Mouse (Mus musculus): ENCODE results near the gene Yju2. TPM values are rescaled to one million over a fixed set of nuclear protein-coding genes. Genes with fewer than 3 reads are reported as not detected.

Gene Yju2
- total and polyA plus RNA-seq, 2 experiments = 3.4 to 3.6 TPM

DNA sequence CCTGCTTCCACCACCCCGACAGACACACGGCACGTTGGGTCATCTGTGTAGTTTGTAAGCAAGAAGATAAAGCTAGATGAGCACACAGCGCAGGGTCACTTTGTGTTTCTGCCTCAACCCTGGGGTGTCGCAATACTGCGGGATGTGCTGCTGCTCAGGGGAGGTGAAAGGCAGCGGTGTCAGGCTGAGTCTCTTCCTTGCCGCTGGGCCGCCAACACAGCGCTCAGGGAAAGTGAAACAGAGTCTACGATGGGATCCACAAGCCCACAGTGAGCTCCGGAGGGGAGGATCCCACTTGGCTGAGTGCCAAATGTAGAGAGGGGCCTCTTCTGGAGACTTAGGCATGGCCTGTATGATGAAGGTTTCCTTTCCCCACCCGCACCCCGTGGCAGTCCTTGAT is 4.3 kb downstream of the Yju2 start:
- H3K79me2 ChIP-seq (ENCODE audit: control insufficient read depth, insufficient read depth, low read length) = no peaks in the 10 kb centered on the region
- H3K4me3 ChIP-seq (ENCODE audit: insufficient read depth, low read depth, low read length) = no peak overlapping the region
- TF ChIP-seq POLR2A (IDR thresholded peaks at IDR 0.05; ENCODE audit: extremely low read depth, insufficient read depth, low read length) = no peak
- TF ChIP-seq CTCF (IDR thresholded peaks at IDR 0.05; ENCODE audit: low read depth, low read length) = no peak
- no peak overlapping the region for H3K9ac ChIP-seq (ENCODE audit: low read depth, low read length)
- no peaks in the 10 kb centered on the region for H3K27me3 ChIP-seq (ENCODE audit: control insufficient read depth, insufficient read depth, low read length)
- no peaks in the 10 kb centered on the region for H3K36me3 ChIP-seq (ENCODE audit: control insufficient read depth, insufficient read depth, low read length)
- H3K27ac ChIP-seq (replicated peaks; ENCODE audit: insufficient read depth, low read depth, low read length) = peak overlapping the region; percentile 12
- peaks cover 9% of the 10 kb centered on the region for H3K4me1 ChIP-seq (ENCODE audit: control insufficient read depth, insufficient read depth, low read length)
- WGBS = 26% methylated on average over 14 of the region's 14 CpGs
- peak; percentile 79 for DNase-seq (ENCODE audit: extremely low read depth, low read depth, low spot score)

DNA sequence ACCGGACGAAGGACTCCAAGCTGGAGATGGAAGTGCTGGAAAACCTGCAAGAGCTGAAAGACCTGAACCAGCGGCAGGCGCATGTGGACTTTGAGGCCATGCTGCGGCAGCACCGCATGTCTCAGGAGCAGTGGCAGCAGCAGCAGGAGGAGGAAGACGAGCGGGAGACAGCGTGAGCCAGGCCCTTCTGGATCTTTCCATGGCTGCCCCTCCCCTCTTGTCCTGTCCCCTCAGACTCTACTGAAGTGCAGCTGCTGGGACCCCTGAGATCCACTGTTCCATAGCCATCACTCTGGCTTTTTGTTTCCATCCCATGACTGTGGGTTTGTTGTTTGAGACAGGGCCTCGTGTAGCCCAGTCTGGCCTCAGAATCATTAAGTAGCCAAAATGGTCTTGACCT is 5.6 kb downstream of the Yju2 start:
- no peak overlapping the region for H3K27ac ChIP-seq (replicated peaks; ENCODE audit: insufficient read depth, low read depth, low read length)
- no peaks in the 10 kb centered on the region for H3K36me3 ChIP-seq (ENCODE audit: control insufficient read depth, insufficient read depth, low read length)
- WGBS = 95% methylated on average over 10 of the region's 10 CpGs
- H3K27me3 ChIP-seq (ENCODE audit: control insufficient read depth, insufficient read depth, low read length) = no peaks in the 10 kb centered on the region
- H3K4me3 ChIP-seq (ENCODE audit: insufficient read depth, low read depth, low read length) = no peak overlapping the region
- TF ChIP-seq CTCF (IDR thresholded peaks at IDR 0.05; ENCODE audit: low read depth, low read length) = no peak
- no peak for TF ChIP-seq POLR2A (IDR thresholded peaks at IDR 0.05; ENCODE audit: extremely low read depth, insufficient read depth, low read length)
- H3K9ac ChIP-seq (ENCODE audit: low read depth, low read length) = no peak overlapping the region
- DNase-seq (ENCODE audit: extremely low read depth, low read depth, low spot score) = no peak
- H3K4me1 ChIP-seq (ENCODE audit: control insufficient read depth, insufficient read depth, low read length) = peaks cover 6% of the 10 kb centered on the region; the same call in 1 of the 2 replicates
- no peaks in the 10 kb centered on the region for H3K79me2 ChIP-seq (ENCODE audit: control insufficient read depth, insufficient read depth, low read length)

DNA sequence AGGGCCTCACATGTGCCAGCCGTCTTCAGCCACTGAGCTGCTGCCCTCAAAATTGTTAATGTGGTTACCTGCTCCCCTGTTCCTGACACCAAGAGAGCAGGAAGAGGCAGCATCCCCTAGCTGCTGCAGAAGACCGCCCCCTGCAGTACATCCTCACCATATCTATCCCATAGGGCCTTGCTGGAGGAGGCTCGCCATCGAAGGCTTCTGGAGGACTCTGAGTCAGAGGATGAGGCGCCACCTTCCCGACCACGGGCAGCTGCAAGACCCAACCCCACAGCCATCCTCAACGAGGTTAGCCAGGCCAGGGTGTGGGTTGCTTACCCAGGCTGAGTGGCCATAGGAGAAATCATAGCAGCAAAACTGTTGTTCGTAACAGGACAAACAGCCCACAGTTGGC is 6.1 kb downstream of the Yju2 start:
- H3K4me3 ChIP-seq (ENCODE audit: insufficient read depth, low read depth, low read length) = no peak overlapping the region
- H3K36me3 ChIP-seq (ENCODE audit: control insufficient read depth, insufficient read depth, low read length) = no peaks in the 10 kb centered on the region
- TF ChIP-seq POLR2A (IDR thresholded peaks at IDR 0.05; ENCODE audit: extremely low read depth, insufficient read depth, low read length) (no peak), CTCF (IDR thresholded peaks at IDR 0.05; ENCODE audit: low read depth, low read length) (no peak)
- peaks cover 3% of the 10 kb centered on the region; the same call in 1 of the 2 replicates for H3K4me1 ChIP-seq (ENCODE audit: control insufficient read depth, insufficient read depth, low read length)
- no peak for DNase-seq (ENCODE audit: extremely low read depth, low read depth, low spot score)
- H3K27ac ChIP-seq (replicated peaks; ENCODE audit: insufficient read depth, low read depth, low read length) = no peak overlapping the region
- no peaks in the 10 kb centered on the region for H3K79me2 ChIP-seq (ENCODE audit: control insufficient read depth, insufficient read depth, low read length)
- H3K9ac ChIP-seq (ENCODE audit: low read depth, low read length) = no peak overlapping the region
- no peaks in the 10 kb centered on the region for H3K27me3 ChIP-seq (ENCODE audit: control insufficient read depth, insufficient read depth, low read length)
- 84% methylated on average over 9 of the region's 9 CpGs for WGBS

DNA sequence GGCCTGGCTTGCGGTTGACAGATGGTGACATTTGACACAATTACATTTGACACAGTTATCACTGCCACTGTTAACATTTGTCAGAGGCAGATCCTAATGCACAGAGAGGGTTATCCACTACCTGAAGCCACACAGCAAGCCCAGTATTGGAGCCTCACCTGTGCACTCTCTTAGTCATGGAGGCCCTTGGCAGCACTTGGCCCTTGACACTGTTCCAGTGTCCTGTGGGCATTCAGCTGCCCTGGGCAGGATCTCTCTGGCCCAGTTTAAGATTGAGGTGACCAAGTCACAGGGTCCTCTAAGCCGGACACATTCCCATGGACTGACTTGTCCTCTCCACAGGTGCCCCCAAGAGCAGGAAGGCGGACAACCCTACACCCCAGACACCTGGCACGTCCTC is 8.3 kb downstream of the Yju2 start:
- WGBS = 83% methylated on average over 4 of the region's 4 CpGs
- Histone ChIP-seq H3K9ac (ENCODE audit: low read depth, low read length) (no peak overlapping the region), H3K27me3 (ENCODE audit: control insufficient read depth, insufficient read depth, low read length) (peaks cover 13% of the 10 kb centered on the region; the same call in 1 of the 2 replicates), H3K4me3 (ENCODE audit: insufficient read depth, low read depth, low read length) (no peak overlapping the region), H3K36me3 (ENCODE audit: control insufficient read depth, insufficient read depth, low read length) (no peaks in the 10 kb centered on the region), H3K79me2 (ENCODE audit: control insufficient read depth, insufficient read depth, low read length) (no peaks in the 10 kb centered on the region), H3K4me1 (ENCODE audit: control insufficient read depth, insufficient read depth, low read length) (peaks cover 3% of the 10 kb centered on the region; the same call in 1 of the 2 replicates), H3K27ac (replicated peaks; ENCODE audit: insufficient read depth, low read depth, low read length) (no peak overlapping the region)
- TF ChIP-seq POLR2A (IDR thresholded peaks at IDR 0.05; ENCODE audit: extremely low read depth, insufficient read depth, low read length) = no peak
- TF ChIP-seq CTCF (IDR thresholded peaks at IDR 0.05; ENCODE audit: low read depth, low read length) = no peak
- no peak for DNase-seq (ENCODE audit: extremely low read depth, low read depth, low spot score)

DNA sequence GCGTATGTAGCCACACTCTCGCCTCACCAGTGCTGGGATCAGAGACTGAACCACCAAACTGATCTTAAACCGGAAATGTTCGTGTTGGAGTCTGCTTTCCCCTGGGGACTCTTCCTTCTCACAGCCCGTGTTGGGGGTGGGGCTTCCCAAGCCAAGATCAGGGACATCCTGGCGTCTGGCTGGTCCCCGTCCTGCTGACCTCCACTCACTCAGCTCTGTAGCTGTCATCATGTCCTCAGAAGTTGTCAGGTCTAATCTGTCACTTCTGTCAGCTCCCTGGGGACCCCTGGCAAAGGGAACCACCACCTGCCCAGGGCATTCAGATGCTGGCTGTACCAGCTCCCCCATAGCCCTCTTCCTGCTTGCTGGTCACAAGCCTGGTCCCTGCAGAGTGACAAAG is 9.3 kb downstream of the Yju2 start:
- TF ChIP-seq POLR2A (IDR thresholded peaks at IDR 0.05; ENCODE audit: extremely low read depth, insufficient read depth, low read length) (no peak), CTCF (IDR thresholded peaks at IDR 0.05; ENCODE audit: low read depth, low read length) (no peak)
- no peak overlapping the region for H3K4me3 ChIP-seq (ENCODE audit: insufficient read depth, low read depth, low read length)
- no peak for DNase-seq (ENCODE audit: extremely low read depth, low read depth, low spot score)
- no peaks in the 10 kb centered on the region; the same call in 1 of the 2 replicates for H3K4me1 ChIP-seq (ENCODE audit: control insufficient read depth, insufficient read depth, low read length)
- H3K9ac ChIP-seq (ENCODE audit: low read depth, low read length) = no peak overlapping the region
- no peaks in the 10 kb centered on the region for H3K36me3 ChIP-seq (ENCODE audit: control insufficient read depth, insufficient read depth, low read length)
- 76% methylated on average over 7 of the region's 7 CpGs for WGBS
- no peak overlapping the region for H3K27ac ChIP-seq (replicated peaks; ENCODE audit: insufficient read depth, low read depth, low read length)
- H3K79me2 ChIP-seq (ENCODE audit: control insufficient read depth, insufficient read depth, low read length) = no peaks in the 10 kb centered on the region
- peaks cover 13% of the 10 kb centered on the region; the same call in 1 of the 2 replicates for H3K27me3 ChIP-seq (ENCODE audit: control insufficient read depth, insufficient read depth, low read length)

DNA sequence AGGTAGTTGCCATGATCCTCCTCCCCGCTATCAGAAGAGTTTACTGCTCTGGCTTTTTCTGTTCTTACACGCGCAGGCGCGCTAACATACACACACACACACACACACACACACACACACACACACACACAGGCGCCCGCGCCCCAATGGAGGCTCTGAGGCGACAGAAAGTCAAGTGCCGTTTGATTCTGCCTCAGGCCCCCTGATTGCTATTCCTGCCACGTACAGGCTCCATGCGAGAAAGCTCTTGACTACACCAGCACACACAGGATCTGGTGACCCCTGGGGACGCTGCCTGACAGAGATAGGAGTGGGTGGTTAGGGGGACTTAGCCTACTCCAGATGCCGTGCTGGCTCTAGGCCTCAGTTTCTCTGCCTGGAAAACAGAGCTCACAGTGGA is 10.7 kb downstream of the Yju2 start:
- no peak for DNase-seq (ENCODE audit: extremely low read depth, low read depth, low spot score)
- no peak overlapping the region for H3K27ac ChIP-seq (replicated peaks; ENCODE audit: insufficient read depth, low read depth, low read length)
- H3K4me3 ChIP-seq (ENCODE audit: insufficient read depth, low read depth, low read length) = no peak overlapping the region
- no peaks in the 10 kb centered on the region for H3K79me2 ChIP-seq (ENCODE audit: control insufficient read depth, insufficient read depth, low read length)
- H3K9ac ChIP-seq (ENCODE audit: low read depth, low read length) = no peak overlapping the region
- 64% methylated on average over 14 of the region's 14 CpGs for WGBS
- no peaks in the 10 kb centered on the region for H3K36me3 ChIP-seq (ENCODE audit: control insufficient read depth, insufficient read depth, low read length)
- peaks cover 13% of the 10 kb centered on the region; the same call in 1 of the 2 replicates for H3K27me3 ChIP-seq (ENCODE audit: control insufficient read depth, insufficient read depth, low read length)
- H3K4me1 ChIP-seq (ENCODE audit: control insufficient read depth, insufficient read depth, low read length) = no peaks in the 10 kb centered on the region
- TF ChIP-seq POLR2A (IDR thresholded peaks at IDR 0.05; ENCODE audit: extremely low read depth, insufficient read depth, low read length) (no peak), CTCF (IDR thresholded peaks at IDR 0.05; ENCODE audit: low read depth, low read length) (no peak)

Data from liver, adult 2 months (tissue).